Mouse (Mus musculus): ENCODE results near the gene Insig1. TPM values are rescaled to one million over a fixed set of nuclear protein-coding genes. Genes with fewer than 3 reads are reported as not detected.

Insig1 gene
- polyA plus RNA-seq, 1 experiment = 82.2 TPM

GRCm38 (mm10) chr5:28117882-28118530 is 46.8 kb downstream of the Insig1 start:
- H3K27me3 ChIP-seq (ENCODE audit: control insufficient read depth, insufficient read depth, low read length) = peaks cover 53% of the 10 kb centered on the region

DNA sequence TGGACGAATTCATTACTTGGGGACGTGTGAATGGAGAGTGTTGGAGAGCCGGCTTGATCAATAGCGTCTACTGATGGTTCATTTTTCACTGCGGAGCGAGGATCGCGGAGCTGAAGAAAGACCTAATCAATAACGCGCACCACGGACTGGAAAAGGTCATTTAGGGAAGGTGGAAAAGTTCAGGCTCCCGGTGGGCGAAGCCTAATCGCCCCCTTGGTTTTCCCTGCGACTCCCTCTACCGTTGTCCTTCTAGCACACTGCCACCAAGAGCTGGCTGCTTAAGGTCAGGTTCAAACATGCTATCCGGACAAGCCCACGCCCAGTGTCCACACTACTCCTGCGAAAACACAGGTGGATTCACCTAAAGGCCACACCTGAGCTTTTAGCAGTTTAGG is 47.4 kb downstream of the Insig1 start:
- Histone ChIP-seq H3K36me3 (ENCODE audit: control insufficient read depth, insufficient read depth, low read length) (no peaks in the 10 kb centered on the region), H3K4me1 (ENCODE audit: control insufficient read depth, insufficient read depth, insufficient read length, low read length) (0 out of 2 replicates have a peak, but pooled peaks cover 2% of the 10 kb centered on the region), H3K27me3 (ENCODE audit: control insufficient read depth, insufficient read depth, low read length) (peaks cover 58% of the 10 kb centered on the region), H3K4me3 (ENCODE audit: low read depth, low read length) (peak overlapping the region; percentile 29), H3K27ac (ENCODE audit: insufficient read depth, low read depth, low read length) (no peak overlapping the region)
- TF ChIP-seq POLR2A (IDR thresholded peaks at IDR 0.05; ENCODE audit: low read depth, low read length) (no peak), CTCF (IDR thresholded peaks at IDR 0.05; ENCODE audit: extremely low read depth, insufficient read length, insufficient replicate concordance, low read depth, low read length) (no peak)
- WGBS = 2% methylated on average over 19 of the region's 19 CpGs

More at GRCm38 (mm10) chr5:28117882-28118530, 46.8 kb downstream of the Insig1 start:
- WGBS = 1% methylated on average over 30 of the region's 30 CpGs
- H3K4me1 ChIP-seq (ENCODE audit: control insufficient read depth, insufficient read depth, insufficient read length, low read length) = 0 out of 2 replicates have a peak, but pooled peaks cover 2% of the 10 kb centered on the region
- no peak overlapping the region for H3K27ac ChIP-seq (ENCODE audit: insufficient read depth, low read depth, low read length)
- TF ChIP-seq POLR2A (IDR thresholded peaks at IDR 0.05; ENCODE audit: low read depth, low read length) (no peak), CTCF (IDR thresholded peaks at IDR 0.05; ENCODE audit: extremely low read depth, insufficient read length, insufficient replicate concordance, low read depth, low read length) (no peak)
- peak overlapping the region; percentile 29 for H3K4me3 ChIP-seq (ENCODE audit: low read depth, low read length)
- H3K36me3 ChIP-seq (ENCODE audit: control insufficient read depth, insufficient read depth, low read length) = no peaks in the 10 kb centered on the region

DNA sequence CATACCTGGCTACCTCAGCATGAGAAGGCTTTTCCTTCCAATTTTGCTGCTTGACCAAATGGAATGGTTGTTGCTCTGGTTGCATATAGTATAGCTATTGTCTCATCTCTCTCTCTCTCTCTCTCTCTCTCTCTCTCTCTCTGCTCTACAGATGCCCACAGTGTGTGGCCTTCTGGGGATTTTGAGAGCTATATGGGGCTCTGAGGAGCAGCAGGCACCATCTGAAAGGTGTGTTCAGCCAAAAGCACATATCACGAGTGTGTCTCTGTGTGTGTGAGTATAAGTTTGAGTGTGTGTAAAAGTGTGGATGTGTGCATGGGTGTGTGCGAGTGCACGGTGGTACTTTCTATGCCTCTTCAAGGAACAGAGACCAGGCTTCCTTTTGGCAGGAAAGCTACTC is 48.4 kb downstream of the Insig1 start:
- Histone ChIP-seq H3K4me1 (ENCODE audit: control insufficient read depth, insufficient read depth, insufficient read length, low read length) (0 out of 2 replicates have a peak, but pooled peaks cover 2% of the 10 kb centered on the region), H3K36me3 (ENCODE audit: control insufficient read depth, insufficient read depth, low read length) (no peaks in the 10 kb centered on the region), H3K4me3 (ENCODE audit: low read depth, low read length) (no peak overlapping the region), H3K27ac (ENCODE audit: insufficient read depth, low read depth, low read length) (no peak overlapping the region), H3K27me3 (ENCODE audit: control insufficient read depth, insufficient read depth, low read length) (peaks cover 67% of the 10 kb centered on the region)
- TF ChIP-seq CTCF (IDR thresholded peaks at IDR 0.05; ENCODE audit: extremely low read depth, insufficient read length, insufficient replicate concordance, low read depth, low read length) = no peak
- TF ChIP-seq POLR2A (IDR thresholded peaks at IDR 0.05; ENCODE audit: low read depth, low read length) = no peak
- 35% methylated on average over 3 of the region's 3 CpGs for WGBS

GRCm38 (mm10) chr5:28122491-28123454 is 51.6 kb downstream of the Insig1 start:
- H3K27me3 ChIP-seq (ENCODE audit: control insufficient read depth, insufficient read depth, low read length) = peaks cover 64% of the 10 kb centered on the region
- H3K27ac ChIP-seq (ENCODE audit: insufficient read depth, low read depth, low read length) = no peak overlapping the region
- no peaks in the 10 kb centered on the region for H3K36me3 ChIP-seq (ENCODE audit: control insufficient read depth, insufficient read depth, low read length)
- H3K4me1 ChIP-seq (ENCODE audit: control insufficient read depth, insufficient read depth, insufficient read length, low read length) = 0 out of 2 replicates have a peak, but pooled peaks cover 2% of the 10 kb centered on the region
- no peak for TF ChIP-seq POLR2A (IDR thresholded peaks at IDR 0.05; ENCODE audit: low read depth, low read length)
- TF ChIP-seq CTCF (IDR thresholded peaks at IDR 0.05; ENCODE audit: extremely low read depth, insufficient read length, insufficient replicate concordance, low read depth, low read length) = peak; percentile 72; the same call in 1 of the 2 replicates
- no peak overlapping the region for H3K4me3 ChIP-seq (ENCODE audit: low read depth, low read length)
- 2% methylated on average over 27 of the region's 27 CpGs for WGBS

DNA sequence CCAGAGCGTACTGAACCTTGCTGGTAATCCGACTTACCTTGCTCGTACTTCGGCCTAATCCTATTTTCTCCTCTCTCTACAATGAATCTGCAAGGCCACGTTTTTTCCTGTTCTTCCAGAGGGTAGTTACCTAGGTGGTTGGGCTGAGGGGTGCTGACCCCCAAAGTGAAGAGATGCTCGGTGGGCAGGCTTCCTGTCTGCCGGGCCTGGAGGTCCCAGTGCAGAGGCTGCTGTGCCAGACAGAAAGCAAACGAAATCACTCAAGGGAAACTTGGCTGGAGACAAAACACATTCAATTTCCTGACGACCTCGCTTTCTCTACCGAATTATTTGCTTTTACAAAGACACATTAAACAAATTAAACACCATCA is 52.3 kb downstream of the Insig1 start:
- WGBS = 6% methylated on average over 11 of the region's 11 CpGs
- H3K36me3 ChIP-seq (ENCODE audit: control insufficient read depth, insufficient read depth, low read length) = no peaks in the 10 kb centered on the region
- peaks cover 60% of the 10 kb centered on the region for H3K27me3 ChIP-seq (ENCODE audit: control insufficient read depth, insufficient read depth, low read length)
- no peak overlapping the region for H3K4me3 ChIP-seq (ENCODE audit: low read depth, low read length)
- TF ChIP-seq POLR2A (IDR thresholded peaks at IDR 0.05; ENCODE audit: low read depth, low read length) = no peak
- no peak for TF ChIP-seq CTCF (IDR thresholded peaks at IDR 0.05; ENCODE audit: extremely low read depth, insufficient read length, insufficient replicate concordance, low read depth, low read length)
- H3K27ac ChIP-seq (ENCODE audit: insufficient read depth, low read depth, low read length) = no peak overlapping the region
- H3K4me1 ChIP-seq (ENCODE audit: control insufficient read depth, insufficient read depth, insufficient read length, low read length) = 0 out of 2 replicates have a peak, but pooled peaks cover 1% of the 10 kb centered on the region

GRCm38 (mm10) chr5:28124321-28125230 is 53.4 kb downstream of the Insig1 start:
- TF ChIP-seq CTCF (IDR thresholded peaks at IDR 0.05; ENCODE audit: extremely low read depth, insufficient read length, insufficient replicate concordance, low read depth, low read length) (no peak), POLR2A (IDR thresholded peaks at IDR 0.05; ENCODE audit: low read depth, low read length) (no peak)
- H3K27ac ChIP-seq (ENCODE audit: insufficient read depth, low read depth, low read length) = no peak overlapping the region
- no peaks in the 10 kb centered on the region for H3K36me3 ChIP-seq (ENCODE audit: control insufficient read depth, insufficient read depth, low read length)
- H3K4me3 ChIP-seq (ENCODE audit: low read depth, low read length) = no peak overlapping the region
- H3K4me1 ChIP-seq (ENCODE audit: control insufficient read depth, insufficient read depth, insufficient read length, low read length) = no peaks in the 10 kb centered on the region
- peaks cover 50% of the 10 kb centered on the region for H3K27me3 ChIP-seq (ENCODE audit: control insufficient read depth, insufficient read depth, low read length)
- 5% methylated on average over 28 of the region's 28 CpGs for WGBS

Other genes with a start within 250 kb of the Insig1 start
- not detected in 2 replicates for gene Htr5a, start 229.2 kb upstream of the Insig1 start, polyA plus RNA-seq (2012; rRNA removed)
- gene En2, start 94.3 kb downstream of the Insig1 start, polyA plus RNA-seq (2012; rRNA removed) = not detected in 2 replicates
- gene Cnpy1, start 174.4 kb downstream of the Insig1 start, polyA plus RNA-seq (2012; rRNA removed) = 2.0 and 2.3 TPM in 2 replicates
- gene Rbm33, start 245.8 kb downstream of the Insig1 start, polyA plus RNA-seq (2012; rRNA removed) = 10.7 and 25.2 TPM in 2 replicates